Mouse (Mus musculus): Measurements from ENCODE around the gene Mob3c.

- TF ChIP-seq CTCF (IDR thresholded peaks at IDR 0.05; ENCODE audit: low read depth, low read length) (no peak), EP300 (IDR thresholded peaks at IDR 0.05; ENCODE audit: insufficient read depth, low read depth, low read length) (no peak)
Observed at GRCm38 (mm10) chr4:115824178-115824577, 3.7 kb upstream of the Mob3c start.
